Mouse (Mus musculus) heart, adult 18-20 months (tissue): ENCODE results near the gene Zfp995. TPM values are rescaled to one million over a fixed set of nuclear protein-coding genes. Genes with fewer than 3 reads are reported as not detected.
"Not testable (repeated sequence)": the region's sequence is repeated elsewhere in the genome, so short reads cannot be mapped to it uniquely, and the experiment has no call there.

Source experiments
- DNase-seq, 2 experiments: peaks; one replicate each; pipeline ENCODE4 v3.0.0; 2021 to 2022; ENCODE audit warnings: mixed read lengths in 1 of 2
- long read RNA-seq, 2 experiments: library from polyadenylated mRNA; stranded (forward); transcript quantifications; one replicate each; pipeline ENCODE4 v2.0.0; 2021
- total RNA-seq, 2 experiments: library from RNA; stranded (reverse); gene quantifications; 2 replicates each; pipeline ENCODE4 v1.2.3; 2021

Gene Zfp995
- under 1 TPM; 0.37 to 0.72 TPM for total RNA-seq
- long read RNA-seq, experiment 1, partial matches to known transcripts: 0 of 1 reads
- long read RNA-seq, experiment 1, other reads (novel, unspliced or antisense): 1 of 1 reads
- long read RNA-seq, experiment 2, partial matches to known transcripts: 0 of 3 reads
- long read RNA-seq, experiment 2, other reads (novel, unspliced or antisense): 3 of 3 reads

- DNase-seq: peak; percentile 69 to 84
These were observed at the start of gene Zfp995 for GRCm38 (mm10) chr17:21909456-21910052. Gene Zfp995, minus strand, starts transcription at chr17:21909926.

DNA sequence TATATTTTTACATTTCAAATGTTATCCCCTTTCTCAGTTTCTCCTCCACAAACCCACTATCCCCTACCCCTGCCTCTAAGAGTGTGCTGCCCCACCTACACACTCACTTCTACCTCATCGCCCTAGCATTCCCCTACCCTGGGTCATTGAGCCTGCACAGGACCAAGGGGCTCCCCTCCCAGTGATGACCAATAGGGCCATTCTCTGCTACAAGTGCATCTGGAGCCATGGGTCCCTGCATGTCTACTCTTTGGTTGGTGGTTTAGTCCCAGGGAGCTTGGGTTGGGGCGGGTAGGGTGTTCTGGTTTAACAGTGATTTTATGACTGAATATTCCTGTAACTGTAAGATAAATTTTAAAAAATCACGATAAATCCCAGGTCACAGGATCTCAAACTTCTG lies 687 bp downstream of the Zfp995 start:
- no peak for DNase-seq

DNA sequence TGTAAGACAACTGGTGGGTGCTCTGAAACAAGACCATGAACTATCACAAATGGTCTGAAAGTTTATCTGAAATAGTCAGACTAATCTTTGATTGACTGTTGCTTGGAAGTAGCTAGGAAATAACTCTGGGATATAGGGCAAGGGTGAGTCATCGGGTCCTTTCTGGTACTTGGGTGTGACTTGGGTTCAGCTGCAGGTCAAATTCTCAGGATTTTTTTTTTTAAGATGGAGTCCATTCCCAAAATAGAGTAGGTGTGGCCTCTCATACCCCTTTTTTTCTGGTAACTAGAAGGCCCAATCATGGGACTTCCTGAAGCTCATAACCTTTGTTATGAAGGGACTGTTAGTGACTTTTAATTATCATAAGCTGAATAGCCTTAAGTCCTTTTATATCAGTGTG lies 38.5 kb downstream of the Zfp995 start:
- DNase-seq: no peak

DNA sequence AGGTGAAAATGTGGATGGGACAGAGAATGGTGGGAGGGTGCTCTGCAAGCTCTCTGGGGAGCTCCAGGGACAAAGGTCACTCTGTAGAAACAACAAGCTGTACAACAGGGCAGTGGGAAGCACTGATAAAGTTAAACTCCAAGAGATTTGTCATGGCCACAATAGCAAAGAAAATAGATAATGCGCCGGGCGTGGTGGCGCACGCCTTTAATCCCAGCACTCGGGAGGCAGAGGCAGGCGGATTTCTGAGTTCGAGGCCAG lies 63.5 kb downstream of the Zfp995 start:
- not testable (repeated sequence) for DNase-seq

GRCm38 (mm10) chr17:21845545-21846321 lies 64.0 kb downstream of the Zfp995 start, which contains the start of gene Zfp820:
Gene Zfp820, minus strand, starts transcription at chr17:21845772.
- peak; percentile 73 to 83 for DNase-seq

DNA sequence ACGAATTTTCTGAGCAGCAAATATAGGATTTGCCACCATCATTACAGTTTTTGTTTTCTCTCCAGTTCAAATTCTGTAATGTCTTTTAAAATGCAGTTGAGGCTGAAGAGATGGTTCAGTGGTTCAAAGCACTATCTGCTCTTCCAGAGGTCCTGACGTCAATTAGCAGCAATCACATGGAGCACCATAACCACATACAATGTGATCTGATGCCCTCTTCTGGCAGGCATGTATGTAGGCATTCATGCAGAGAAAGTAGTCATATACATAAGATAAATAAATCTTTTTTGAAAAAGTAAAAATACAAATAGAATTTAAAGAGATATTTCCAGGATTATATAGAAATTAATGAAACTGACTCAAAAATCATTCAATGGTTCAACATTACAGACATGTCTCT lies 71.2 kb downstream of the Zfp995 start:
- DNase-seq: no peak

Other genes with a start within 250 kb of the Zfp995 start
- not detected for gene Gm10226, start 218.1 kb downstream of the Zfp995 start, total RNA-seq
- gene Zfp760, start 202.2 kb downstream of the Zfp995 start, total RNA-seq: 1 to 10 TPM; 1.3 to 1.5 TPM
- gene Zfp229, start 179.1 kb downstream of the Zfp995 start, total RNA-seq: 1 to 10 TPM; 4.1 to 5.6 TPM
- under 1 TPM; 0.57 to 0.98 TPM for gene Zfp820, start 64.2 kb downstream of the Zfp995 start, total RNA-seq
- gene Zfp942, start 52.5 kb upstream of the Zfp995 start, total RNA-seq: 1 to 10 TPM; 5.9 to 6.3 TPM
- 10 to 100 TPM; 17.1 to 19.2 TPM for gene Zfp943, start 52.6 kb upstream of the Zfp995 start, total RNA-seq